Mouse (Mus musculus): ENCODE measurements around the gene Pdk4. TPM values are rescaled to one million over a fixed set of nuclear protein-coding genes. Genes with fewer than 3 reads are reported as not detected.

The Pdk4 gene
- polyA plus RNA-seq, 1 experiment from 2014 or later = 1.3 TPM

GRCm38 (mm10) chr6:5442316-5443085 is 53.6 kb downstream of the Pdk4 start:
- H3K9me3 ChIP-seq = no peaks in the 10 kb centered on the region
- peak; percentile 44; the same call in 1 of the 2 replicates for ATAC-seq (ENCODE audit: low FRiP score)
- peaks cover 22% of the 10 kb centered on the region for H3K4me1 ChIP-seq
- no peaks in the 10 kb centered on the region for H3K36me3 ChIP-seq (replicated peaks)
- 5% methylated on average over 14 of the region's 14 CpGs for WGBS
- 0 out of 2 replicates have a peak, but pooled peaks cover 7% of the 10 kb centered on the region for H3K27me3 ChIP-seq
- H3K4me2 ChIP-seq = peak overlapping the region; percentile 15; the same call in 1 of the 2 replicates
- H3K4me3 ChIP-seq (replicated peaks) = no peak overlapping the region
- no peak overlapping the region for H3K9ac ChIP-seq
- H3K27ac ChIP-seq = no peak overlapping the region

- peaks cover 16% of the 10 kb centered on the region; the same call in 1 of the 2 replicates for H3K27me3 ChIP-seq
- H3K4me1 ChIP-seq = peaks cover 15% of the 10 kb centered on the region
- H3K9me3 ChIP-seq = no peaks in the 10 kb centered on the region
- no peak overlapping the region for H3K27ac ChIP-seq
- H3K4me3 ChIP-seq (replicated peaks) = no peak overlapping the region
- H3K36me3 ChIP-seq (replicated peaks) = no peaks in the 10 kb centered on the region
- no peak overlapping the region for H3K9ac ChIP-seq
- ATAC-seq (ENCODE audit: low FRiP score) = no peak
- WGBS = 85% methylated on average over 6 of the region's 6 CpGs
- no peak overlapping the region for H3K4me2 ChIP-seq
These were observed 54.9 kb downstream of the Pdk4 start for GRCm38 (mm10) chr6:5441221-5441620.

- Histone ChIP-seq H3K27ac (no peak overlapping the region), H3K36me3 (replicated peaks) (no peaks in the 10 kb centered on the region), H3K9ac (no peak overlapping the region), H3K4me1 (peaks cover 8% of the 10 kb centered on the region), H3K9me3 (no peaks in the 10 kb centered on the region), H3K4me3 (replicated peaks) (no peak overlapping the region), H3K27me3 (peaks cover 17% of the 10 kb centered on the region; the same call in 1 of the 2 replicates), H3K4me2 (no peak overlapping the region)
- WGBS = 46% methylated on average over 4 of the region's 4 CpGs
- no peak for ATAC-seq (ENCODE audit: low FRiP score)
These were observed 58.4 kb downstream of the Pdk4 start for GRCm38 (mm10) chr6:5437757-5438156.

GRCm38 (mm10) chr6:5433887-5434286 is 62.2 kb downstream of the Pdk4 start:
- no peak overlapping the region for H3K4me2 ChIP-seq
- peak; percentile 33; the same call in 1 of the 2 replicates for ATAC-seq (ENCODE audit: low FRiP score)
- WGBS = 31% methylated on average over 2 of the region's 2 CpGs
- peaks cover 3% of the 10 kb centered on the region; the same call in 1 of the 2 replicates for H3K4me1 ChIP-seq
- H3K27ac ChIP-seq = no peak overlapping the region
- H3K36me3 ChIP-seq (replicated peaks) = no peaks in the 10 kb centered on the region
- H3K4me3 ChIP-seq (replicated peaks) = no peak overlapping the region
- no peak overlapping the region for H3K9ac ChIP-seq
- peaks cover 21% of the 10 kb centered on the region; the same call in 1 of the 2 replicates for H3K27me3 ChIP-seq
- H3K9me3 ChIP-seq = no peaks in the 10 kb centered on the region

Other genes starting within 250 kb of the Pdk4 start
- gene Pon3, start 240.0 kb downstream of the Pdk4 start, polyA plus RNA-seq (2016; fragmentation: Nextera tagmentation; extraction: Ambion mirVana) = 3.3 and 3.7 TPM in 2 replicates
- gene Pon2, start 197.9 kb downstream of the Pdk4 start, polyA plus RNA-seq (2016; fragmentation: Nextera tagmentation; extraction: Ambion mirVana) = 33.8 and 36.9 TPM in 2 replicates
- gene Asb4, start 112.9 kb downstream of the Pdk4 start, polyA plus RNA-seq (2016; fragmentation: Nextera tagmentation; extraction: Ambion mirVana) = 28.5 and 38.6 TPM in 2 replicates
- 5.0 and 5.4 TPM in 2 replicates for gene Dync1i1, start 229.3 kb upstream of the Pdk4 start, polyA plus RNA-seq (2016; fragmentation: Nextera tagmentation; extraction: Ambion mirVana)